ENCODE assay signal across 18 mouse cellular contexts in genomic region chr8:128087500-128087899, GRCm38 (mm10).
DNase-seq lines count a peak whose midpoint lies in the region; ATAC-seq lines count a peak whose summit lies in the region.
"Had no signal": no experiment of that assay in that cellular context is flagged by ENCODE, and none has a peak within 500 bp of the region (broad histone marks: within the 10 kb centered on the region; RNA-seq: fewer than 3 reads in every experiment).

No protein-coding gene starts in this region.

- WGBS in hindbrain, embryonic 10.5 days: 67% methylated on average over 1 of the region's 1 CpGs
- 71% methylated on average over 1 of the region's 1 CpGs for WGBS in hindbrain, embryonic 12.5 days
- WGBS in midbrain, embryonic 12.5 days: 60% methylated on average over 1 of the region's 1 CpGs
- WGBS in midbrain, embryonic 16.5 days: 56% methylated on average over 1 of the region's 1 CpGs

- peaks cover 3% of the 10 kb centered on the region for H3K4me1 ChIP-seq in hindbrain, embryonic 10.5 days (replicated peaks)
- 0 out of 2 replicates have a peak, but pooled peaks cover 3% of the 10 kb centered on the region for H3K4me1 ChIP-seq in hindbrain, embryonic 12.5 days
- no peaks in the 10 kb centered on the region for H3K4me1 ChIP-seq in midbrain, embryonic 12.5 days
- H3K4me1 ChIP-seq in midbrain, embryonic 16.5 days (ENCODE audit: control insufficient read depth, insufficient read depth, low read length): no peaks in the 10 kb centered on the region
- H3K4me1 ChIP-seq: embryonic facial prominence, embryonic 10.5 days; forebrain, embryonic 13.5 days; heart, embryonic 13.5 days; hindbrain, embryonic 15.5 days had no signal

- DNase-seq in hindbrain, embryonic 10.5 days (ENCODE audit: low spot score): peak; percentile 38
- peak; percentile 9 for DNase-seq in embryo, embryonic 11 days
- DNase-seq in cerebellum, adult 11-12 months: no peak
- DNase-seq: adrenal gland, adult 2 months; adrenal gland, postnatal 25 days; cerebellum, adult 2 months; cerebellum, postnatal 10 days; forebrain, postnatal 0 days; gastrocnemius, postnatal 14 days; heart, postnatal 36 days had no signal

- no peak overlapping the region for H3K9ac ChIP-seq in hindbrain, embryonic 12.5 days
- H3K9ac ChIP-seq in midbrain, embryonic 12.5 days (replicated peaks): no peak overlapping the region
- no peak overlapping the region for H3K9ac ChIP-seq in midbrain, embryonic 16.5 days (ENCODE audit: low read depth, low read length)
- H3K9ac ChIP-seq: forebrain, embryonic 13.5 days; forebrain, postnatal 0 days; heart, embryonic 13.5 days; hindbrain, embryonic 15.5 days had no signal

- no peak overlapping the region for H3K4me2 ChIP-seq in hindbrain, embryonic 12.5 days (replicated peaks)
- H3K4me2 ChIP-seq in midbrain, embryonic 12.5 days (replicated peaks): no peak overlapping the region
- no peak overlapping the region for H3K4me2 ChIP-seq in midbrain, embryonic 16.5 days (ENCODE audit: low read length)
- H3K4me2 ChIP-seq: forebrain, embryonic 13.5 days; heart, embryonic 13.5 days; hindbrain, embryonic 15.5 days had no signal

- ATAC-seq in hindbrain, embryonic 12.5 days (ENCODE audit: low FRiP score): no peak
- ATAC-seq in midbrain, embryonic 12.5 days (ENCODE audit: low FRiP score, low read depth): peak; percentile 70; the same call in 1 of the 2 replicates
- ATAC-seq in midbrain, embryonic 16.5 days: no peak
- ATAC-seq: forebrain, embryonic 13.5 days; forebrain, postnatal 0 days; inflammation-experienced regulatory T-cells, adult 6 months had no signal

- H3K9me3 ChIP-seq in hindbrain, embryonic 10.5 days: peaks cover 9% of the 10 kb centered on the region; the same call in 1 of the 2 replicates
- 0 out of 2 replicates have a peak, but pooled peaks cover 5% of the 10 kb centered on the region for H3K9me3 ChIP-seq in hindbrain, embryonic 12.5 days (replicated peaks)
- no peaks in the 10 kb centered on the region for H3K9me3 ChIP-seq in midbrain, embryonic 12.5 days
- H3K9me3 ChIP-seq in midbrain, embryonic 16.5 days (replicated peaks; ENCODE audit: control insufficient read depth, low read length, poor library complexity, severe bottlenecking): no peaks in the 10 kb centered on the region
- H3K9me3 ChIP-seq: forebrain, embryonic 13.5 days; hindbrain, embryonic 15.5 days had no signal

- no peak overlapping the region for H3K4me3 ChIP-seq in hindbrain, embryonic 10.5 days
- H3K4me3 ChIP-seq in hindbrain, embryonic 12.5 days: no peak overlapping the region
- no peak overlapping the region for H3K4me3 ChIP-seq in midbrain, embryonic 12.5 days
- H3K4me3 ChIP-seq in midbrain, embryonic 16.5 days (ENCODE audit: low read depth, low read length): no peak overlapping the region
- H3K4me3 ChIP-seq: embryonic facial prominence, embryonic 10.5 days; forebrain, embryonic 13.5 days; heart, embryonic 13.5 days; hindbrain, embryonic 15.5 days had no signal

- H3K27ac ChIP-seq in hindbrain, embryonic 10.5 days: no peak overlapping the region
- H3K27ac ChIP-seq in hindbrain, embryonic 12.5 days: no peak overlapping the region
- no peak overlapping the region for H3K27ac ChIP-seq in midbrain, embryonic 12.5 days (replicated peaks)
- no peak overlapping the region for H3K27ac ChIP-seq in midbrain, embryonic 16.5 days (ENCODE audit: low read length)
- H3K27ac ChIP-seq: embryonic facial prominence, embryonic 10.5 days; forebrain, embryonic 13.5 days; heart, embryonic 13.5 days; hindbrain, embryonic 15.5 days had no signal

- peaks cover 35% of the 10 kb centered on the region for H3K27me3 ChIP-seq in hindbrain, embryonic 10.5 days (ENCODE audit: insufficient read depth, poor library complexity, severe bottlenecking)
- H3K27me3 ChIP-seq in hindbrain, embryonic 12.5 days: peaks cover 6% of the 10 kb centered on the region
- peaks cover 27% of the 10 kb centered on the region for H3K27me3 ChIP-seq in midbrain, embryonic 12.5 days
- no peaks in the 10 kb centered on the region for H3K27me3 ChIP-seq in midbrain, embryonic 16.5 days (ENCODE audit: control insufficient read depth, insufficient read depth, low read depth, low read length)
- H3K27me3 ChIP-seq: forebrain, embryonic 13.5 days; heart, embryonic 13.5 days; hindbrain, embryonic 15.5 days had no signal

- H3K36me3 ChIP-seq in hindbrain, embryonic 10.5 days: no peaks in the 10 kb centered on the region
- no peaks in the 10 kb centered on the region for H3K36me3 ChIP-seq in hindbrain, embryonic 12.5 days
- H3K36me3 ChIP-seq in midbrain, embryonic 12.5 days: no peaks in the 10 kb centered on the region
- no peaks in the 10 kb centered on the region for H3K36me3 ChIP-seq in midbrain, embryonic 16.5 days (ENCODE audit: control insufficient read depth, insufficient read depth, low read length)
- H3K36me3 ChIP-seq: embryonic facial prominence, embryonic 10.5 days; heart, embryonic 13.5 days; hindbrain, embryonic 15.5 days had no signal
